Mouse (Mus musculus) myocyte (in vitro differentiated cells): Measurements from ENCODE around the gene Rragd. TPM values are rescaled to one million over a fixed set of nuclear protein-coding genes. Genes with fewer than 3 reads are reported as not detected.

Experiments
- H3K27me3 ChIP-seq: one replicate; pipeline ENCODE4 v1.6.1; 2011; ENCODE audit not compliant: control insufficient read depth, insufficient read depth, insufficient read length
- H3K36me3 ChIP-seq: one replicate; pipeline ENCODE4 v1.6.1; 2011; ENCODE audit not compliant: control insufficient read depth, insufficient read depth
- H3K4me2 ChIP-seq: one replicate; pipeline ENCODE4 v1.6.1; 2011; ENCODE audit warnings: low read depth, control low read depth
- H3K4me3 ChIP-seq: one replicate; pipeline ENCODE4 v1.5.1; 2011; ENCODE audit warnings: mild to moderate bottlenecking, control low read depth, moderate library complexity
- H3K79me2 ChIP-seq: one replicate; pipeline ENCODE4 v1.6.1; 2011; ENCODE audit not compliant: control insufficient read depth, insufficient read depth
- H3ac ChIP-seq: one replicate; pipeline ENCODE4 v1.6.1; 2011; ENCODE audit not compliant: control insufficient read depth, insufficient read length
- CEBPB ChIP-seq: IDR thresholded peaks from 2 replicates; pipeline ENCODE4 v1.6.1; 2011; ENCODE audit warnings: mild to moderate bottlenecking, moderate library complexity; ENCODE audit not compliant: poor library complexity, insufficient read depth, severe bottlenecking
- E2F4 ChIP-seq: IDR thresholded peaks from one replicate; pipeline ENCODE4 v1.6.1; 2011; ENCODE audit warnings: mild to moderate bottlenecking, control low read depth, moderate library complexity; ENCODE audit not compliant: insufficient read depth
- MAX ChIP-seq: IDR thresholded peaks from one replicate; pipeline ENCODE4 v1.6.1; 2011; ENCODE audit warnings: low read depth, mild to moderate bottlenecking, control low read depth
- MYOD1 ChIP-seq, 3 experiments: IDR thresholded peaks; one replicate each; pipeline ENCODE4 v1.6.1; 2011; ENCODE audit warnings: control low read depth in 2 of 3, low read depth in 2 of 3, mild to moderate bottlenecking in 2 of 3, moderate library complexity in 1 of 3; ENCODE audit not compliant: insufficient read length in 2 of 3, control insufficient read depth in 1 of 3
- MYOG ChIP-seq, 3 experiments: IDR thresholded peaks; one replicate each; pipeline ENCODE4 v1.6.1; 2011; ENCODE audit warnings: control low read depth in 2 of 3, low read depth in 2 of 3, mild to moderate bottlenecking in 2 of 3; ENCODE audit not compliant: insufficient read length in 2 of 3, control insufficient read depth in 1 of 3, insufficient read depth in 1 of 3
- POLR2A ChIP-seq: IDR thresholded peaks from one replicate; pipeline ENCODE4 v1.6.1; 2011; ENCODE audit warnings: low read depth, mild to moderate bottlenecking, control low read depth, moderate library complexity; ENCODE audit not compliant: insufficient read length
- POLR2AphosphoS2 ChIP-seq: IDR thresholded peaks from one replicate; pipeline ENCODE4 v1.6.1; 2011; ENCODE audit warnings: low read depth, control low read depth; ENCODE audit not compliant: insufficient read length
- REST ChIP-seq: IDR thresholded peaks from one replicate; pipeline ENCODE4 v1.6.1; 2011; ENCODE audit warnings: mild to moderate bottlenecking, control low read depth, moderate library complexity; ENCODE audit not compliant: insufficient read depth, insufficient read length
- SRF ChIP-seq: IDR thresholded peaks from one replicate; pipeline ENCODE4 v1.6.1; 2011; ENCODE audit warnings: low read depth; ENCODE audit not compliant: control insufficient read depth, insufficient read length
- TCF12 ChIP-seq: IDR thresholded peaks from one replicate; pipeline ENCODE4 v1.6.1; 2011; ENCODE audit warnings: mild to moderate bottlenecking, control low read depth; ENCODE audit not compliant: poor library complexity, insufficient read depth, severe bottlenecking
- TCF3 ChIP-seq: IDR thresholded peaks from one replicate; pipeline ENCODE4 v1.6.1; 2011; ENCODE audit warnings: low read depth, control low read depth; ENCODE audit not compliant: insufficient read length
- USF1 ChIP-seq: IDR thresholded peaks from one replicate; pipeline ENCODE4 v1.6.1; 2011; ENCODE audit warnings: low read depth, mild to moderate bottlenecking, control low read depth, moderate library complexity
- polyA plus RNA-seq: library from polyadenylated mRNA; unstranded; fragments of >200 nt; fragmentation: generic; extraction: Trizol; gene quantifications from one replicate; pipeline ENCODE4 v1.2.1, GENCODE M21; 2012; ENCODE audit warnings: missing spikeins

Gene Rragd
- polyA plus RNA-seq, 1 experiment: 7.9 TPM

GRCm38 (mm10) chr4:32948696-32949095, 34.1 kb upstream of the Rragd start:
- no peak for TF ChIP-seq MYOD1 (IDR thresholded peaks at IDR 0.05; ENCODE audit: control insufficient read depth in 1 of 3, insufficient read length in 2 of 3, low read depth in 2 of 3)
- no peak for TF ChIP-seq E2F4
- no peak for TF ChIP-seq CEBPB
- no peak for TF ChIP-seq POLR2AphosphoS2
- TF ChIP-seq REST: no peak
- no peak for TF ChIP-seq SRF
- no peak for TF ChIP-seq MAX
- no peak for TF ChIP-seq MYOG (IDR thresholded peaks at IDR 0.05; ENCODE audit: control insufficient read depth in 1 of 3, insufficient read depth in 1 of 3, insufficient read length in 2 of 3, low read depth in 2 of 3)
- no peak for TF ChIP-seq USF1
- no peak for TF ChIP-seq POLR2A
- no peak for TF ChIP-seq TCF3
- TF ChIP-seq TCF12: no peak
- H3ac ChIP-seq: no peak overlapping the region
- no peaks in the 10 kb centered on the region for H3K36me3 ChIP-seq
- no peaks in the 10 kb centered on the region for H3K79me2 ChIP-seq
- H3K4me3 ChIP-seq: no peak overlapping the region
- no peak overlapping the region for H3K4me2 ChIP-seq
- H3K27me3 ChIP-seq: no peaks in the 10 kb centered on the region

GRCm38 (mm10) chr4:32950356-32951034, 32.3 kb upstream of the Rragd start, which contains the start of gene Ankrd6:
Gene Ankrd6 (minus strand): TSS chr4:32950841.
- peak within 1 kb of the TSS; percentile 15 for H3K4me3 ChIP-seq
- peak within 1 kb of the TSS; percentile 65 for H3K4me2 ChIP-seq
- no peaks in the 10 kb centered on the region for H3K27me3 ChIP-seq
- H3K79me2 ChIP-seq: no peaks in the 10 kb centered on the region
- peak within 1 kb of the TSS; percentile 4 for H3ac ChIP-seq
- TF ChIP-seq MYOG (IDR thresholded peaks at IDR 0.05; ENCODE audit: control insufficient read depth in 1 of 3, insufficient read depth in 1 of 3, insufficient read length in 2 of 3, low read depth in 2 of 3): peak in 1 of 3 experiments; percentile 8
- peak; percentile 60 for TF ChIP-seq POLR2A
- no peak for TF ChIP-seq CEBPB
- no peaks in the 10 kb centered on the region for H3K36me3 ChIP-seq

GRCm38 (mm10) chr4:32951035-32951940, 31.5 kb upstream of the Rragd start:
- H3K36me3 ChIP-seq: no peaks in the 10 kb centered on the region
- H3K27me3 ChIP-seq: no peaks in the 10 kb centered on the region
- peak overlapping the region; percentile 4 for H3ac ChIP-seq
- H3K79me2 ChIP-seq: no peaks in the 10 kb centered on the region
- TF ChIP-seq POLR2A (no peak), CEBPB (no peak), SRF (no peak), E2F4 (no peak)
- H3K4me2 ChIP-seq: peak overlapping the region; percentile 65
- H3K4me3 ChIP-seq: peak overlapping the region; percentile 15

GRCm38 (mm10) chr4:32952681-32953080, 30.2 kb upstream of the Rragd start:
- Histone ChIP-seq H3K27me3 (no peaks in the 10 kb centered on the region), H3K4me2 (peak overlapping the region; percentile 50), H3K36me3 (no peaks in the 10 kb centered on the region), H3ac (no peak overlapping the region), H3K4me3 (no peak overlapping the region), H3K79me2 (no peaks in the 10 kb centered on the region)
- no peak for TF ChIP-seq MAX

GRCm38 (mm10) chr4:32956423-32956822, 26.4 kb upstream of the Rragd start:
- Histone ChIP-seq H3K27me3 (no peaks in the 10 kb centered on the region), H3K79me2 (no peaks in the 10 kb centered on the region), H3ac (no peak overlapping the region), H3K4me3 (no peak overlapping the region), H3K36me3 (no peaks in the 10 kb centered on the region), H3K4me2 (no peak overlapping the region)
- TF ChIP-seq CEBPB (no peak), REST (no peak), MYOG (IDR thresholded peaks at IDR 0.05; ENCODE audit: control insufficient read depth in 1 of 3, insufficient read depth in 1 of 3, insufficient read length in 2 of 3, low read depth in 2 of 3) (no peak), TCF3 (no peak), USF1 (no peak), SRF (no peak), POLR2A (no peak), MAX (no peak), POLR2AphosphoS2 (no peak), MYOD1 (IDR thresholded peaks at IDR 0.05; ENCODE audit: control insufficient read depth in 1 of 3, insufficient read length in 2 of 3, low read depth in 2 of 3) (no peak), E2F4 (no peak), TCF12 (no peak)
